Mouse (Mus musculus) R1 (cell line): ENCODE measurements at regions not wholly inside any gene's neighbourhood (a gene's known extent, or its start where the extent isn't known, plus 50 kb on each side); places are given as distances from the start of the nearest gene placed in this dataset.

ENCODE experiments used
- DNase-seq: peaks from one replicate; pipeline ENCODE4 v3.0.0-alpha.2; 2018; ENCODE audit warnings: low read depth, low spot score

GRCm38 (mm10) chr8:125367374-125367773 lies 202.2 kb downstream of the Sipa1l2 start:
- DNase-seq, result no peak

DNA sequence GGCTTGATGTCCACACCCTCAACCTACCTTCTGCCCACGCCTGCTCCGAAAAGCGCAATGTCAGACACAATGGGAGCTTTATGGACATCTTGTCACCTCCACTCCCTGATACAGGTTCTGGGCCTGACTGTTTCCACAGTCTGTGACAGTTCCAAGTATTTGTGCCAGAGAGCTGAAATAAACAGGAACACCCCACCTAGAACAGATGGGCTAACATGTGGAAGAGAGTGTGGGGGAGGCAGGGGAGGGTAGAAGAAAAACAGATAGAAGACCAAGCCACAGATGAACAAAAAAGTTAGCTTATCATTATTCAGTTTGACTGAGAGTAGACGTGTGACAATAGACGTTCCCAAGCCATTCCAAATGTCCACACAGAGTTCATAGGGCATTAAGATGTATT lies 204.6 kb downstream of the Sipa1l2 start:
- DNase-seq, result no peak

DNA sequence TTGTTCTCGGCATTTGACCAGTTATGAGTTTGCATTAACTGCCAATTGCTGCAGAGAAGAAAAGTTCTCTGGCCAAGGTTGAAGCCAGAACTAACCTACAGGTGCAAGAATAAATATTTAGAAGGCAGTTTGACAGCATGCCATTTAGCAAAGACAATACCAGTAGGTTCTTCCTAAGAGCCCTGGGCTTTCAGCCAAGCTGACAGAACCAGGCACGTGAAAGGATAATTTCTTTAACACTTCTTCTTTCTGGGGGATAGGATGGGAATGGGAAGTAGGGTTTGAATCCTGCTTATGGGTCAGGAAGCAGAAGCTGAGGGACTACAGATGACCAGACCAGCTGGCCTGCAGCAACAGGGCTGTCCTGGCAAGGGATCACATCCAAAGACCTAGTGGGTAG lies 210.2 kb downstream of the Sipa1l2 start:
- DNase-seq, result no peak

GRCm38 (mm10) chr8:125357759-125358158 lies 211.8 kb downstream of the Sipa1l2 start:
- DNase-seq, result no peak

GRCm38 (mm10) chr8:125355059-125355509 lies 214.5 kb downstream of the Sipa1l2 start:
- DNase-seq, result no peak

DNA sequence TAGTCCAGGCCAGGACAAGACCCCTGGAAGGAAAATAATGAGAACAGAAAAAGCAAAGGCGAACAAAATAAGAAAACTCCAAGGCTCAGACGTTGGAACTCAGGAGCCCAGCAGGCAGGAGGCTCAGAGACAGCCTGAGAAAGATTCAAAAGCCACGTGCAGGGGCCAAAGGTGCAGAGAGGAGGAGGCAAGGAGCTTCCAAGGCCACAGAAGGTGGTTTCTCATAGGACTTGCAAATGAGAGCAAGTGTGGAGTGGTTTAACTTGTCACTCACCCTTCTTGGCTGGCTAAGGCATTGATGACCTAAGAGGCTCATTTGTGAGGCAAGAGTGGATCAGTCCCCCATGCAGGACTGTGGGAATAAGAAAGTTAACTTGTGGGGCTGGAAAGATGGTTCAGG lies 217.3 kb downstream of the Sipa1l2 start:
- no peak for DNase-seq

DNA sequence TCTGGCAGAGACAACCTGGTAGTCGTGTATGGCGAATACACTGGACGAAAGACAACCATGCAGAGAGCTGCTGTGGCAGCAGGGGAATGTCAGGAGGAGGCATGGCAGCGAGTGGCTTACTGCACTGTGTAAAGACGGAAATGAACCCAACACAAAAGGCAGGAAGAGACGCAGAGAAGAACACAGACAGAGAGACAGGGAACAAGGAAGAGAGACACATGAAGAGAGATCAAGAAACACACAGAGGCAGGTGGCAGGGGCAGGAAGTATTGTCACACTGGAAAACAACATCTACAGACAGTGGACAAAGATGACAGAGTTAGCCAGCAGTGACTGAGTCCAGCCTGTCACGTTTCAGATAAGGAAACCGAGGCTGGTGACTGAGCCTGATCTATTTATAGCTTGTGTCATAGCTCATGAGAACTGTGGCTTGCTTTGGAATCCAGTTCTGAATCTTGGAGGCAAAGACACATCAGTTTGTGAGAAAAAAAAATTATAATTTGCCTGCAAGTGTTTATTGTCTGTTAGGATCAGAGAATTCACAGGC lies 218.0 kb downstream of the Sipa1l2 start:
- no peak for DNase-seq

- no peak for DNase-seq
These were observed 220.2 kb downstream of the Sipa1l2 start for GRCm38 (mm10) chr8:125349290-125350025.

DNA sequence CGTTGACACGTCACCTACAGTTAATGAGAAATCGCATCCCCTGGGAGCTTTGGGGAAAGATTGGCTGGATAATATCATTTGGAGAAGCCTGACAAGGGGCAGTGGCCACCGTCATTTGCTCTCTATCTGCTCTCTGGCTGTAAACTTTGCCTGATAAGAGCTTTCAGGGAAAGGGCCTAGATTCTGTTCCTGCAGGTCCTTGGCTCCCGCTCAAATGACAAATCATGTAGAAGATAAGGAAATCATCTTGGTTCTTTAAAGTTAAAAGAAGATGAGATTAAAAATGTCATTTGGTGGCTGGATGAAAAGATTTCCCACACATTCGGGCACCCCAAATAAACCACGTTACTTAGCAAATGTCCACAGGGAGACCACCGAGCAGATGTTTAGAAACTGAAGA lies 223.4 kb downstream of the Sipa1l2 start:
- DNase-seq, result no peak

- no peak for DNase-seq
These were observed 224.0 kb downstream of the Sipa1l2 start for GRCm38 (mm10) chr8:125345571-125345970.

DNA sequence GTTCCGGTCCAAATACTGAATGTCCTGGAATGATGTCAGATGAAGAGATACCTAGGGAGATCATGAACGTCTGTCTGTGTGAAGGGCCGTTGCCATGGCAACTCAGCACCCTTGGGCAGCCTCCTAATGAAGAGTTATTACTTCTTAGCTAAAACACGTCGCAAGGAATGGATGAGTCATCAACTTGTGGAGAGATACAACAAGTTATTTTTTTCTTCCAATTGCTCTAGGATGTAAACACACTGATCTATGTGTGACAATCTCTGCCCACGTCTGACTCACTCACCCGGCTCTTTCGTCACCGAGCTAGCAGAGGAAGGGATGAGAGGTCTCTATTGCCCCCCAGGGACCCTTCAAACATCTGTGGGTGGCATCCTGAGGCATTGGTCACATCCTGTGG lies 225.7 kb downstream of the Sipa1l2 start:
- no peak for DNase-seq

- DNase-seq, result no peak
These were observed 227.1 kb downstream of the Sipa1l2 start for GRCm38 (mm10) chr8:125342521-125342920.

GRCm38 (mm10) chr8:125341606-125342005 lies 228.0 kb downstream of the Sipa1l2 start:
- DNase-seq, result peak; percentile 40

- DNase-seq, result peak; percentile 30
These were observed 231.4 kb downstream of the Sipa1l2 start for GRCm38 (mm10) chr8:125338222-125338621.

DNA sequence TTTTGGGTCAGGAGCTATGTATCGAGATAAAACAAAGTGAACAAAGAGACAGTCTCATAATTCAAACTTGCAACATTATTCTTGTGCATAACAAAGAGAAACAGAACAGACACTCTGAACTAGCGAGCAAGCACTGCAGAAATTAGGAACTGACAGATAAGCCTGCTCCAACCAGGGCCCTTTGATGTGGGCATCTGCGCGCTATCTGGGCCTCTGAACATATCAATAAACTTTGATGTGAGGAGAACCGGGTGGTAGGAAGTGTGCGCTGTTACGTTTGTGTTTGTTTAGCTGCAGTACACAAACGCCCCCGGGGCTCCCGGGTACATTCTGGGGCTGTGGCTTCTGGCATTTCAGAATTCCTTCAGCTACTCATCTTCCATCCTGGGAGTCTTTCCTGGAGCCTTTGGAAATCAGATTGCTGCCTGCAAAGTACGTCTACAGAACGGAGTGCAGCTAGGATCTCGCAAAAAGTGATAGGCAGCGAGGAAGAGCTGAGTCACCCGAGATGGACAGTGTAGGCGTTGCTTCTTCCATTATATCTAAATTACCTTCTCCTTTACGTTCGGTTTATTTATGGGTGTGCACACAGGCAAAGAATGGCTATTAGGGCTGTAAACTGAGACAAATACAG lies 232.0 kb downstream of the Sipa1l2 start:
- DNase-seq, result no peak

DNA sequence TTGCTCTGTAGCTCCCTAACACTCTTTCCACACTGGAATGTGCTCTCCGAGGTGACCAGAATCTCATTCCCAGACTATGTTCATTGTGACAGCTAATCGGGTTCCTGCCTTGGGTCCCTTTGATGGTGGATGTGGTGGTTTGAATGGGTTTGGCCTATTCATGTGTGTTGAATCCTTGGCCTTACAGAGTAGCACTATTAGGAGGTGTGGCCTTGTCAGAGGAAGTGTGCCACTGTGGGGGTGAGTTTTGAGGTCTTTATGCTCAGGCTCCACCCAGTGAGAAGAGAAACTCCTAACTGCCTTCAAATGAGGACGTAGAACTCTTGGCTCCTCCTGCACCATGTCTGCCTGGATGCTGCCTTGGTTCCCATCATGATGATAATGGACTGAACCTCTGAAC lies 232.8 kb downstream of the Sipa1l2 start:
- DNase-seq, result peak; percentile 48

DNA sequence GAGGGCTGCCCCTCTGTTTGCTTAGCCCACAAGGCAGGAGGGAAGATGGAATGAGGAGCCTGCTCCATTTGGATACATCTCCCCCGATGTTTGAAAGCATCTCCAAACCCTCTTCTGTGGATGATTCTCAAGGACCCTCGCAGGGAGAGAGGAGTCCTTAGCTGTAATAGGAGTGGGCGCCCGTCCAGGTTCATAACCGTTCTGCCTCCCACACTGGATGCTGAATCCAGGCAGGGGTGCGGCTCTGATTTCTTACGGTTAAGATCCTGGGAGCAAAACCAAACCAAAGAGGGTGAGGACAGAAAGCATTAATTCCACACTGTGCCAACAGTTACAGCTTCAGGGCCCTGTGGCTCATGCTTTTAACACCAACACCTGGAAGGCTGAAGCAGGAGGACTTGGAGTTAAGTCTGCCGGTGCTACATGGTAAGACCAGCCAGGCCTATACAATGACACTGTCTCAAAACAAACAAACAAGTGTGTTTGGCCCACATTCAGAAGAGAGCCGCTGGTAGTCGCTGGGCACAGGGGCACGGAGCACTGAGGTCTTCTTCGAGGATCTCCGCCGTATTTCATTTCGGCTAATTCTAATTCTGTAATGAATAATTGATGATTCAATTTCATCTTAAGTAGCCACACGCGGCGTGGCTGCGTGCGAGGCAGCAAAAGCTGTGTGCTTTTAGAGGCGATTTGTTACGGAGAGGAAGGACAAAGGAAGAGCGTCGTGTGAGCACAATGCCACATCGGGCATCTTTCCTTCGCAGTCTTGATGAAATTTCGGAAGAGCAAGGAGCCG lies 233.8 kb downstream of the Sipa1l2 start:
- peak; percentile 42 for DNase-seq

GRCm38 (mm10) chr8:125335171-125335570 lies 234.4 kb downstream of the Sipa1l2 start:
- DNase-seq, result peak; percentile 85

DNA sequence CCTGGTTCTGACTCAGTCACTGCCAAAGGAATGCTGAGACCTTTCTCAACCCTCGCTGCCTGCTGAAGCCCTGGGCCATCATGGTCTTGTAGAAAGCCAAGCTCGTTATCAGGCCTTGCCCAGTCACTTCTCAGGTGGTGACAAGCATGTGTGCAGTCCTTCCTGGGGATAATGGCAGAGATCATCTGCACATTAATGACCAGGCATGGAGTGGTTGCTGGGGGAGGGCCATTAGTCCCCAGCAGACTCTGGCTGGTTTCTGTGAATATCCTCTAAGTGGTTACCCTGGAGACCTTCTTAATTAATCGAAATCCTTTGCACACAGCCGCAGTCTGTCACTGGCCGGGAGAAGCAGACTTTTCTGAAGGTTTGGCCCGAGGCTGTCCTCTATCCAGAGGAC lies 239.0 kb downstream of the Sipa1l2 start:
- DNase-seq, result no peak

DNA sequence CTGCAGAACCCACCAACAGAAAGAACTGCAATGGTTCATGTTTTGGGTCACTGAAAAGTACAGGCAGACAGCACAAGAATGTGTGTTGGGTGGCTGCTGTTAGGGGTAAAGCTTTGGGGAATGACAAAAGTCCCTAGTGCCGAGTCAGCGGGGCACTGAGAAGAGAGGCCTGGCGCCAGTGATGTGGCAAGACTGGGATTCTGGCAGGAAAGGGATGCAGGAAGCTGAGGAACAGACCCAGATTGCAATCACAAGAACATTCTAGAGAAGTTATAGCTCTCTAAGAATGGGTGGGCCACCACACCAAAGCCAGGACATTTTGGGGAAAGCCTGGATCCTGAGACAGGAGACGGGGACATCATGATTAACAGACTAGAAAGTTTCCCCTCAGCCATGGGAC lies 241.0 kb downstream of the Sipa1l2 start:
- no peak for DNase-seq

- peak; percentile 86 for DNase-seq
These were observed 241.9 kb downstream of the Sipa1l2 start for GRCm38 (mm10) chr8:125327551-125328262.

DNA sequence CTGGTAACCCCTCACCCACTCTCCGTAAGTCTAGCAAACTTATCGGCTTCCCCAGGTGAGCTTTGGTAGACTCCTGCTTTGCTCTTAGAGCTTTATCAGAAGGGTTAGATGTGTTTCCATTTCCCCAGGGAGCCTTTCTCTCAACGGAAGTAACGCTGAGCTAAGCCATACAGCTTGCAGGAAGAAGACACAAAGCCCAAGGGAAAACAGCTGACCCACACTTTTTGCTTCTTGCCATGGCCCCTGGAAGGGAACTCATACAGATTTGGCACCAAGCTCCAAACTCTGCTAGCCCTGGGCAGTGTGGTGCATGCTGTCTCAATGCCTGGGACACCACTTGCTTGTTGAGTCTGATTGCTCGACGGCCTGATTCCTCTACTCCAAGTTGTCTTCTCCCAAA lies 242.6 kb downstream of the Sipa1l2 start:
- peak; percentile 61 for DNase-seq
